Mouse (Mus musculus) brain, embryonic 14.5 days (tissue): Measurements from ENCODE around the gene Btg1-ps1. TPM values are rescaled to one million over a fixed set of nuclear protein-coding genes. Genes with fewer than 3 reads are reported as not detected.
"Not testable (repeated sequence)": the region's sequence is repeated elsewhere in the genome, so short reads cannot be mapped to it uniquely, and the experiment has no call there.

Source experiments
- DNase-seq: peaks from one replicate; pipeline ENCODE4 v3.0.0-alpha.2; 2011; ENCODE audit warnings: low read depth
- CTCF ChIP-seq: fragments of 200-500 bp; IDR thresholded peaks from 2 replicates; pipeline ENCODE4 v1.5.1; 2012; ENCODE audit warnings: inconsistent platforms, mild to moderate bottlenecking, moderate library complexity, borderline replicate concordance; ENCODE audit not compliant: insufficient read depth, insufficient read length; ENCODE audit errors: extremely low read depth
- POLR2A ChIP-seq: fragments of 200-500 bp; IDR thresholded peaks from 2 replicates; pipeline ENCODE4 v1.6.1; 2012; ENCODE audit warnings: mild to moderate bottlenecking, inconsistent platforms, borderline replicate concordance; ENCODE audit not compliant: poor library complexity, insufficient read depth, insufficient read length, severe bottlenecking; ENCODE audit errors: extremely low read depth
- polyA plus RNA-seq: library from polyadenylated mRNA; depleted of rRNA; stranded (reverse); fragments of >200 nt; gene quantifications from 2 replicates; pipeline ENCODE4 v1.2.3, GENCODE M21; 2012; rRNA removed

Btg1-ps1 gene
- not detected in 2 replicates for polyA plus RNA-seq

GRCm38 (mm10) chrX:38018597-38018996 lies at the start of gene Btg1-ps1:
Btg1-ps1 (minus strand) TSS chrX:38018815.
- not testable (repeated sequence) for DNase-seq

GRCm38 (mm10) chrX:38066175-38066574 lies 47.6 kb upstream of the Btg1-ps1 start, which contains the start of gene Rhox10:
Rhox10 (plus strand) TSS chrX:38066475.
- no peak for DNase-seq
- no peak for TF ChIP-seq POLR2A
- no peak for TF ChIP-seq CTCF

- TF ChIP-seq POLR2A (no peak), CTCF (peak; percentile 48; the same call in 1 of the 2 replicates)
- DNase-seq: peak; percentile 39
These were observed 42.9 kb upstream of the Btg1-ps1 start for GRCm38 (mm10) chrX:38061544-38061943.

GRCm38 (mm10) chrX:38043014-38043413 lies 24.4 kb upstream of the Btg1-ps1 start, which contains the start of gene Btg1-ps2:
Btg1-ps2 (minus strand) TSS chrX:38043114.
- not testable (repeated sequence) for DNase-seq

GRCm38 (mm10) chrX:38039666-38040065 lies 21.1 kb upstream of the Btg1-ps1 start:
- DNase-seq: no peak
- TF ChIP-seq POLR2A (no peak), CTCF (no peak)

GRCm38 (mm10) chrX:38033841-38034240 lies 15.2 kb upstream of the Btg1-ps1 start:
- DNase-seq: no peak

GRCm38 (mm10) chrX:38008756-38009155 lies 9.9 kb downstream of the Btg1-ps1 start:
- no peak for DNase-seq
- no peak for TF ChIP-seq CTCF
- TF ChIP-seq POLR2A: no peak

More at GRCm38 (mm10) chrX:38033841-38034240, 15.2 kb upstream of the Btg1-ps1 start:
- TF ChIP-seq POLR2A: no peak
- TF ChIP-seq CTCF: no peak

Other genes with a start within 250 kb of the Btg1-ps1 start
- not detected in 2 replicates for gene Rhox5, start 214.0 kb downstream of the Btg1-ps1 start, polyA plus RNA-seq
- 0.06 and 0.14 TPM in 2 replicates for gene Rhox6, start 191.9 kb downstream of the Btg1-ps1 start, polyA plus RNA-seq
- not detected in 2 replicates for gene Rhox7a, start 187.1 kb downstream of the Btg1-ps1 start, polyA plus RNA-seq
- gene Rhox8, start 139.9 kb downstream of the Btg1-ps1 start, polyA plus RNA-seq: not detected in 2 replicates
- gene Rhox7b, start 121.6 kb downstream of the Btg1-ps1 start, polyA plus RNA-seq: not detected in 2 replicates
- gene Rhox9, start 117.0 kb downstream of the Btg1-ps1 start, polyA plus RNA-seq: not detected in 2 replicates
- not detected in 2 replicates for gene Btg1-ps2, start 24.3 kb upstream of the Btg1-ps1 start, polyA plus RNA-seq
- gene Rhox10, start 47.7 kb upstream of the Btg1-ps1 start, polyA plus RNA-seq: not detected in 2 replicates
- gene Rhox11, start 66.3 kb upstream of the Btg1-ps1 start, polyA plus RNA-seq: not detected in 2 replicates
- not detected in 2 replicates for gene Rhox12, start 92.1 kb upstream of the Btg1-ps1 start, polyA plus RNA-seq
- not detected in 2 replicates for gene Rhox13, start 102.4 kb upstream of the Btg1-ps1 start, polyA plus RNA-seq
- 17.7 and 22.6 TPM in 2 replicates for gene Zbtb33, start 171.0 kb upstream of the Btg1-ps1 start, polyA plus RNA-seq
- gene Tmem255a, start 233.6 kb upstream of the Btg1-ps1 start, polyA plus RNA-seq: 12.0 and 18.7 TPM in 2 replicates